Mouse (Mus musculus): ENCODE data around the gene 4930562C15Rik. TPM values are rescaled to one million over a fixed set of nuclear protein-coding genes. Genes with fewer than 3 reads are reported as not detected.
A peak's percentile ranks its signal among the peaks of the same experiment; 100 is the strongest.

4930562C15Rik gene
- polyA plus RNA-seq, 1 experiment from 2014 or later = 0.43 TPM

DNA sequence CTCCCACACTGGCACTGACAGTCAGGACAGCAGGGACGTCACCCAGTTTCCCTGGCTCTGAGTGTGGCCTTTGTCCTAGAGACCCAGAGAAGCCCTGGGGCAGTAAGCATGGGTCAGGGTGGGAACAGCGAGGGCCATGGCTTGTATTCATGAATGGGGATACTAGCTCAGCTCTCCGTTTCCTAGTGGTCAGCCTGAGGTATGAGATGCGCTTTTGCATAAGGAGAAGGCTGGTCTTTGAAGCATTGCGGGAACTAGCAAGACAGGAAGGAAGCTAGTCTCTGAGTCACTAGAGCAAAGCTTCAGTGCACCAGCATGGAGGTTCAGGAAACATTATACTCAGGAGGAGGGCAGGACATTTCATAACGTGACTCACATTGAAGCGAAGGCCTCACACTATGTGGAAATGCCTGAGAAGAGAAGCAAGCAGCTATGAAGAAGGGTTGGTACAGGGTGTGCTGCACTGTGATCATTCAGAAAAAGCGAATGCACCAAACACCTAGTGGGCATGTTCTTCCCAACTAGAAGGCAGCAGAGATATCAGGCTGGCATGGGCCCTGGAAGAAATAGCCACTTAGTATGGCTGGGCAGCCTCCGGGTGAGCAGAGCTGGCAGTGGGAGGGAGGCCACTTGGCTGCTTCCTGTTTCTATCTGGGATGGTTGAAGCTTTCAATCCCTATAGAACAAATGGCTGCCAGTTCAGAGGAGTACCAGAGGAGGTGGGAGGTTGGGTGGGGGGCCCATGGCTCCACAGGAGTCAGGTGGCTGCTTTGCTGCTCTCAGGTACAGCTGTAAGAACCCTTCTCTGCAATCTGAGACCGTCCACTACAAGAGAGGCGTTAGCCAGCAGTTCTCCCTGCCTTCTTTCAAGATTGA, 77.9 kb downstream of the 4930562C15Rik start:
- Histone ChIP-seq H3K4me2 (ENCODE audit: low read length) (no peak overlapping the region), H3K4me1 (replicated peaks; ENCODE audit: control insufficient read depth, insufficient read depth, low read length) (no peaks in the 10 kb centered on the region), H3K9ac (ENCODE audit: low read length) (no peak overlapping the region), H3K9me3 (ENCODE audit: control insufficient read depth, low read length) (no peaks in the 10 kb centered on the region), H3K27me3 (replicated peaks; ENCODE audit: control insufficient read depth, insufficient read depth, low read length) (no peaks in the 10 kb centered on the region), H3K36me3 (ENCODE audit: control insufficient read depth, insufficient read depth, low read length) (peaks cover 57% of the 10 kb centered on the region), H3K27ac (ENCODE audit: low read depth) (0 out of 2 replicates have a peak overlapping the region, but pooled peaks have one; percentile 48), H3K4me3 (ENCODE audit: low read depth, low read length) (no peak overlapping the region)
- ATAC-seq (replicated peaks; ENCODE audit: low FRiP score, low TSS enrichment, low read depth) (0 out of 2 replicates have a peak, but pooled peaks have one; percentile 5), DNase-seq (ENCODE audit: low spot score) (no peak)
- 70% methylated on average over 11 of the region's 11 CpGs for WGBS

DNA sequence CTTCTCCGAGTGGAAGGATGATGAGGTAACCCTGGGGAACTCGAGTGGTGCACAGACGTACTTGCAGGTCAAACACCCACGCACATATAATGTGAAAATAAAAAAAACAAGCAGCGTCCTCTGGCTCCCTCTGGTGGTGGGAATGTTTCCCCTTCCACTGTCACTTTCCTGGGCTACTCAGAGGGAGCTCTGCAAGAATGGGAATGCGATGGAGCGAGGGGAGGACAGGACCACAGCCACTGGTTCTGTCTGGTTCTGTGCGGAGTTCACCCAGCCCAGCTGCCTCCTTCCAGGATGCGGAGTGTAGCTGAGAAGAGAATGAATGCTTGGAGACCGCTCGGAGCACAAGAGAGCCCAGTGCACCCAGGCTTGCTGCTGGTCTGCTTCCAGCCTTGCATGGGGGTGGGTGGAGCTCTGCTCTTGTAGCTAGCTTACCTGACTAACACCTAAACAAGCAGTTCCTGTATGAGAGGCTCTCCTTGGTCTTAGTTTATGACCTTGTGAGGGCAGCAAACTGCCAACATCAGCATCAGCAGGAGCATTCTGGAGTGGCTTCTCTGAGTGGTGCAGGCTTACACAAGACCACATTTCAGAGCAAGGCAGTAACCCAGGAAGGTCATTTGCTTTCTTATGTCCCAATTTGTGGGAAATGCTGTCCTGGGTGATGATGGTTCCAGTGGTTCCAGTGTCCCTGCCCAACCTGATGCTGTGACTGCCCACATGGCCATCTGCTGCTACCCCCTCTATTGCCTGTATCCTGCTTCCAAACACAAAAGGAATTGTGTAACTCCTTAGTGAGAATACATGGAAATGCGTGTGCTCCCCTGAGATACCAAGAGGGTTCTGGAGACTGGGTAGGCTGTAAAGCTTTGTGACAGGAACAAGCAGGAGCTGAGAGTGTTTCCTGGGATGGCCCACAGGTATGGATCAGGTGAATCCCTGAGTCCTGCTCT, 78.8 kb downstream of the 4930562C15Rik start:
- H3K36me3 ChIP-seq (ENCODE audit: control insufficient read depth, insufficient read depth, low read length) = peaks cover 59% of the 10 kb centered on the region
- DNase-seq (ENCODE audit: low spot score) (peak; percentile 98), ATAC-seq (replicated peaks; ENCODE audit: low FRiP score, low TSS enrichment, low read depth) (peak; percentile 60)
- H3K9ac ChIP-seq (ENCODE audit: low read length) = no peak overlapping the region
- H3K4me3 ChIP-seq (ENCODE audit: low read depth, low read length) = no peak overlapping the region
- H3K27me3 ChIP-seq (replicated peaks; ENCODE audit: control insufficient read depth, insufficient read depth, low read length) = no peaks in the 10 kb centered on the region
- 0 out of 2 replicates have a peak overlapping the region, but pooled peaks have one; percentile 48 for H3K27ac ChIP-seq (ENCODE audit: low read depth)
- WGBS = 34% methylated on average over 12 of the region's 12 CpGs
- no peaks in the 10 kb centered on the region for H3K4me1 ChIP-seq (replicated peaks; ENCODE audit: control insufficient read depth, insufficient read depth, low read length)
- H3K4me2 ChIP-seq (ENCODE audit: low read length) = no peak overlapping the region
- no peaks in the 10 kb centered on the region for H3K9me3 ChIP-seq (ENCODE audit: control insufficient read depth, low read length)

DNA sequence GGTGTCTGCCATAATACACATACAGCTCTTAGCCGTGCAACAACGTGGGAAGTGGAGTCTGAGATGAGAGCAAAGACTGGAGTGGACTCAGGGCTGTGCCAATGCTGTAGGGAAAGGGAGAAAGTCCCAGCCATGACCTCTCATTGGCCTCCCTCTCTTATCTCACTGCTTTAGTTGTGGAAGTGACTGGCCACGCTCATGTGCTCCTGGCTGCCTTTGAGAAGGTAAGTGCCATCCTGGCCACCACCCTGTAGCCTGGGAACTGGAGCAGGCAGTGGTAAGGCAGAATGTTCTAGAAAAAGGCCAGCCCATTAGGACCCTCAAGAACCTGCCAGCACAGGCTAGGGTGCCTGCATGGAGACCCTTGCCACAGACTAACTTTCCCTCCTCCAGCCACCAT, 80.7 kb downstream of the 4930562C15Rik start:
- 85% methylated on average over 3 of the region's 3 CpGs for WGBS
- no peak overlapping the region for H3K9ac ChIP-seq (ENCODE audit: low read length)
- no peaks in the 10 kb centered on the region for H3K27me3 ChIP-seq (replicated peaks; ENCODE audit: control insufficient read depth, insufficient read depth, low read length)
- H3K27ac ChIP-seq (ENCODE audit: low read depth) = no peak overlapping the region
- H3K9me3 ChIP-seq (ENCODE audit: control insufficient read depth, low read length) = no peaks in the 10 kb centered on the region
- DNase-seq (ENCODE audit: low spot score) (no peak), ATAC-seq (replicated peaks; ENCODE audit: low FRiP score, low TSS enrichment, low read depth) (no peak)
- peaks cover 62% of the 10 kb centered on the region for H3K36me3 ChIP-seq (ENCODE audit: control insufficient read depth, insufficient read depth, low read length)
- H3K4me2 ChIP-seq (ENCODE audit: low read length) = no peak overlapping the region
- H3K4me1 ChIP-seq (replicated peaks; ENCODE audit: control insufficient read depth, insufficient read depth, low read length) = no peaks in the 10 kb centered on the region
- no peak overlapping the region for H3K4me3 ChIP-seq (ENCODE audit: low read depth, low read length)

DNA sequence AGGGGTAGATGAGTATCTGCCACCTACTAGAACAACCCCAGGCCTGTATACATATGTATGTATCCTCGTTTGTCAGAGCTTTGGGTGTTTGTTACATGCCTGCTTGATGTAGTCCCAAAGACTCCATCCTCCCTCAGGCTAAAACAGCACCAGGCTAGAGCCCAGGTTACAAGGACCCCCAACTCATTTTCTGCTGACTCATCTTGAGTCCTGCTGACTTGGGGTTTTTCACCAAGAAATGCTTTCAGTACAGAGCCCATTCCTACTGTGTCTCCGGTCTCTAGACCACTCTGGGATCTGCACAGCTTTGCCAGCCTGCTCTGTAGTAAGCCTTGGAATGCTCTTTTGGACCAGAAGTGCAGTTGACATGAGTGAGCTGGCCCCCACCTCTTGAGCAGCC, 81.4 kb downstream of the 4930562C15Rik start:
- Histone ChIP-seq H3K4me2 (ENCODE audit: low read length) (no peak overlapping the region), H3K27ac (ENCODE audit: low read depth) (no peak overlapping the region), H3K27me3 (replicated peaks; ENCODE audit: control insufficient read depth, insufficient read depth, low read length) (no peaks in the 10 kb centered on the region), H3K9me3 (ENCODE audit: control insufficient read depth, low read length) (no peaks in the 10 kb centered on the region), H3K4me3 (ENCODE audit: low read depth, low read length) (no peak overlapping the region), H3K9ac (ENCODE audit: low read length) (no peak overlapping the region), H3K4me1 (replicated peaks; ENCODE audit: control insufficient read depth, insufficient read depth, low read length) (no peaks in the 10 kb centered on the region), H3K36me3 (ENCODE audit: control insufficient read depth, insufficient read depth, low read length) (peaks cover 58% of the 10 kb centered on the region)
- ATAC-seq (replicated peaks; ENCODE audit: low FRiP score, low TSS enrichment, low read depth) = no peak
- DNase-seq (ENCODE audit: low spot score) = no peak
- WGBS = 90% methylated on average over 2 of the region's 2 CpGs

Other genes with a start within 250 kb of the 4930562C15Rik start
- 29.0 and 31.0 TPM in 2 replicates for gene Glis2, start 240.7 kb upstream of the 4930562C15Rik start, polyA plus RNA-seq (2014; fragmentation: Nextera tagmentation; extraction: Ambion mirVana)
- gene Pam16, start 210.4 kb upstream of the 4930562C15Rik start, polyA plus RNA-seq (2014; fragmentation: Nextera tagmentation; extraction: Ambion mirVana) = 80.5 and 85.9 TPM in 2 replicates
- gene Vasn, start 195.5 kb upstream of the 4930562C15Rik start, polyA plus RNA-seq (2014; fragmentation: Nextera tagmentation; extraction: Ambion mirVana) = 15.9 and 17.1 TPM in 2 replicates
- 71.6 and 75.3 TPM in 2 replicates for gene Dnaja3, start 195.4 kb upstream of the 4930562C15Rik start, polyA plus RNA-seq (2014; fragmentation: Nextera tagmentation; extraction: Ambion mirVana)
- gene Coro7, start 155.6 kb upstream of the 4930562C15Rik start, polyA plus RNA-seq (2014; fragmentation: Nextera tagmentation; extraction: Ambion mirVana) = 17.8 and 19.3 TPM in 2 replicates
- gene Nmral1, start 116.1 kb upstream of the 4930562C15Rik start, polyA plus RNA-seq (2014; fragmentation: Nextera tagmentation; extraction: Ambion mirVana) = 73.4 and 79.4 TPM in 2 replicates
- gene Hmox2, start 109.1 kb upstream of the 4930562C15Rik start, polyA plus RNA-seq (2014; fragmentation: Nextera tagmentation; extraction: Ambion mirVana) = 94.7 and 97.6 TPM in 2 replicates
- gene Cdip1, start 45.1 kb upstream of the 4930562C15Rik start, polyA plus RNA-seq (2014; fragmentation: Nextera tagmentation; extraction: Ambion mirVana) = 85.3 and 95.5 TPM in 2 replicates
- 39.3 and 40.6 TPM in 2 replicates for gene Ubald1, start 44.9 kb downstream of the 4930562C15Rik start, polyA plus RNA-seq (2014; fragmentation: Nextera tagmentation; extraction: Ambion mirVana)
- gene Mgrn1, start 50.8 kb downstream of the 4930562C15Rik start, polyA plus RNA-seq (2014; fragmentation: Nextera tagmentation; extraction: Ambion mirVana) = 83.7 and 87.6 TPM in 2 replicates
- gene Nudt16l1, start 103.3 kb downstream of the 4930562C15Rik start, polyA plus RNA-seq (2014; fragmentation: Nextera tagmentation; extraction: Ambion mirVana) = 145 and 162 TPM in 2 replicates
- gene Anks3, start 128.8 kb downstream of the 4930562C15Rik start, polyA plus RNA-seq (2014; fragmentation: Nextera tagmentation; extraction: Ambion mirVana) = 45.0 and 51.7 TPM in 2 replicates
- gene Sept12, start 162.4 kb downstream of the 4930562C15Rik start, polyA plus RNA-seq (2014; fragmentation: Nextera tagmentation; extraction: Ambion mirVana) = 0.24 TPM in 1 of 2 replicates, not detected in the other
- gene Smim22, start 171.9 kb downstream of the 4930562C15Rik start, polyA plus RNA-seq (2014; fragmentation: Nextera tagmentation; extraction: Ambion mirVana) = 42.6 and 57.4 TPM in 2 replicates
- gene Rogdi, start 178.1 kb downstream of the 4930562C15Rik start, polyA plus RNA-seq (2014; fragmentation: Nextera tagmentation; extraction: Ambion mirVana) = 57.0 and 59.3 TPM in 2 replicates
- gene Glyr1, start 214.4 kb downstream of the 4930562C15Rik start, polyA plus RNA-seq (2014; fragmentation: Nextera tagmentation; extraction: Ambion mirVana) = 93.9 and 101 TPM in 2 replicates
- 22.4 and 22.6 TPM in 2 replicates for gene Ubn1, start 214.6 kb downstream of the 4930562C15Rik start, polyA plus RNA-seq (2014; fragmentation: Nextera tagmentation; extraction: Ambion mirVana)

Measured in intestine, embryonic 14.5 days (tissue).